Mouse (Mus musculus) brain, adult 10 weeks (tissue): Measurements from ENCODE around the gene Zfp612. TPM values are rescaled to one million over a fixed set of nuclear protein-coding genes. Genes with fewer than 3 reads are reported as not detected.

Experiments
- polyA plus RNA-seq: library from polyadenylated mRNA; stranded (reverse); fragments of 350-450 nt; fragmentation: Illumina TruSeq; extraction: RNeasy Lipid Tissue Mini Kit (QIAGEN cat#74804); gene quantifications from one replicate; pipeline ENCODE4 v1.2.3, GENCODE M21; 2015; ENCODE audit warnings: low read depth, low replicate concordance

The Zfp612 gene
- polyA plus RNA-seq = 28.6 TPM

GRCm38 (mm10) chr8:110079282-110080221 is at the start of gene Zfp612:
TSS of gene Zfp612 (plus strand) at chr8:110079746.

GRCm38 (mm10) chr8:110039659-110040058 is 39.9 kb upstream of the Zfp612 start, which contains the start of gene Chst4:
TSS of gene Chst4 (minus strand) at chr8:110039740.

GRCm38 (mm10) chr8:110100907-110101306 is 21.4 kb downstream of the Zfp612 start, which contains the start of gene Gm21964:
TSS of gene Gm21964 (plus strand) at chr8:110101207.

GRCm38 (mm10) chr8:110102653-110103052 is 23.1 kb downstream of the Zfp612 start, which contains the start of gene Gm17720:
TSS of gene Gm17720 (minus strand) at chr8:110102753.

Other genes with a start within 250 kb of the Zfp612 start
- gene Phlpp2, start 211.2 kb upstream of the Zfp612 start, polyA plus RNA-seq = 18.4 TPM
- 0.55 TPM for gene Marveld3, start 117.5 kb upstream of the Zfp612 start, polyA plus RNA-seq
- 0.30 TPM for gene Tat, start 89.3 kb upstream of the Zfp612 start, polyA plus RNA-seq
- not detected for gene Chst4, start 40.0 kb upstream of the Zfp612 start, polyA plus RNA-seq
- not detected for gene Gm21964, start 21.5 kb downstream of the Zfp612 start, polyA plus RNA-seq
- gene Gm17720, start 23.0 kb downstream of the Zfp612 start, polyA plus RNA-seq = not detected
- gene Calb2, start 88.5 kb downstream of the Zfp612 start, polyA plus RNA-seq = 74.2 TPM
- 6.0 TPM for gene Cmtr2, start 135.9 kb downstream of the Zfp612 start, polyA plus RNA-seq
- 0.48 TPM for gene Hydin, start 187.2 kb downstream of the Zfp612 start, polyA plus RNA-seq